Comparison of ENCODE assay signal across 8 mouse cellular contexts in genomic region chr11:88873667-88874030, GRCm38 (mm10). TPM values are rescaled to one million over a fixed set of nuclear protein-coding genes. Genes with fewer than 3 reads are reported as not detected.
DNase-seq lines count a peak whose midpoint lies in the region; ATAC-seq and TF ChIP-seq lines count a peak whose summit lies in the region.

No protein-coding gene starts in this region.

- no peak for ATAC-seq in heart, embryonic 11.5 days (replicated peaks; ENCODE audit: insufficient number of reproducible peaks, low FRiP score, low TSS enrichment)
- ATAC-seq in limb, embryonic 13.5 days (ENCODE audit: low FRiP score, low read depth), result no peak
- ATAC-seq in stomach, postnatal 0 days (ENCODE audit: low FRiP score, low TSS enrichment), result no peak

- intact Hi-C loops in heart, postnatal 25 days (cut with DNase I), result no loop called here

- H3K36me3 ChIP-seq in heart, embryonic 11.5 days (ENCODE audit: control insufficient read depth, insufficient read depth, low read length), result no peaks in the 10 kb centered on the region
- H3K36me3 ChIP-seq in limb, embryonic 13.5 days, result no peaks in the 10 kb centered on the region
- H3K36me3 ChIP-seq in stomach, postnatal 0 days (ENCODE audit: control insufficient read depth, insufficient read depth, low read length), result no peaks in the 10 kb centered on the region
- no peaks in the 10 kb centered on the region for H3K36me3 ChIP-seq in thymus, adult 2 months (ENCODE audit: control insufficient read depth, insufficient read depth, low read length)

- H3K4me2 ChIP-seq in heart, embryonic 11.5 days, result peak overlapping the region; percentile 82
- peak overlapping the region; percentile 63 for H3K4me2 ChIP-seq in limb, embryonic 13.5 days (replicated peaks)
- peak overlapping the region; percentile 51 for H3K4me2 ChIP-seq in stomach, postnatal 0 days (replicated peaks; ENCODE audit: low read depth)

- H3K9me3 ChIP-seq in heart, embryonic 11.5 days (replicated peaks; ENCODE audit: control insufficient read depth, low read length), result no peaks in the 10 kb centered on the region
- no peaks in the 10 kb centered on the region for H3K9me3 ChIP-seq in limb, embryonic 13.5 days
- no peaks in the 10 kb centered on the region for H3K9me3 ChIP-seq in stomach, postnatal 0 days (ENCODE audit: control insufficient read depth, low read length)

- 4% methylated on average over 10 of the region's 10 CpGs for WGBS in heart, embryonic 11.5 days (ENCODE audit: insufficient replicate concordance)
- 2% methylated on average over 10 of the region's 10 CpGs for whole genome bisulfite sequencing in limb, embryonic 13.5 days
- WGBS in stomach, postnatal 0 days, result 3% methylated on average over 10 of the region's 10 CpGs
- 4% methylated on average over 10 of the region's 10 CpGs for WGBS in thymus, adult 2 months

- peak overlapping the region; percentile 63 for H3K9ac ChIP-seq in heart, embryonic 11.5 days (ENCODE audit: low read depth, low read length)
- H3K9ac ChIP-seq in limb, embryonic 13.5 days, result peak overlapping the region; percentile 50; the same call in 1 of the 2 replicates
- peak overlapping the region; percentile 36; the same call in 1 of the 2 replicates for H3K9ac ChIP-seq in stomach, postnatal 0 days (ENCODE audit: low read length)

- no peak for TF ChIP-seq CTCF in stomach, postnatal 0 days (IDR thresholded peaks at IDR 0.05; ENCODE audit: low read depth)
- TF ChIP-seq CTCF in thymus, adult 2 months (IDR thresholded peaks at IDR 0.05; ENCODE audit: borderline replicate concordance, control insufficient read depth, extremely low read depth, insufficient read depth, low read length, poor library complexity), result no peak

- TF ChIP-seq POLR2A in thymus, adult 2 months (IDR thresholded peaks at IDR 0.05; ENCODE audit: control insufficient read depth, extremely low read depth, insufficient read depth, low read length, poor library complexity), result no peak

- TF ChIP-seq EP300 in stomach, postnatal 0 days (optimal IDR thresholded peaks at IDR 0.05), result no peak

- peak overlapping the region; percentile 50 for H3K4me3 ChIP-seq in heart, embryonic 11.5 days (ENCODE audit: low read depth, low read length)
- peak overlapping the region; percentile 35 for H3K4me3 ChIP-seq in limb, embryonic 13.5 days
- peak overlapping the region; percentile 32 for H3K4me3 ChIP-seq in stomach, postnatal 0 days (ENCODE audit: low read depth, low read length)
- no peak overlapping the region for H3K4me3 ChIP-seq in thymus, adult 2 months (ENCODE audit: control insufficient read depth, insufficient read depth, low read length)

- peaks cover 8% of the 10 kb centered on the region for H3K27me3 ChIP-seq in heart, embryonic 11.5 days (ENCODE audit: control insufficient read depth, insufficient read depth, low read length)
- H3K27me3 ChIP-seq in limb, embryonic 13.5 days, result peaks cover 28% of the 10 kb centered on the region
- no peaks in the 10 kb centered on the region for H3K27me3 ChIP-seq in stomach, postnatal 0 days (ENCODE audit: control insufficient read depth, insufficient read depth, low read length)
- peaks cover 12% of the 10 kb centered on the region for H3K27me3 ChIP-seq in thymus, adult 2 months (ENCODE audit: control insufficient read depth, insufficient read depth, low read length)

- H3K27ac ChIP-seq in heart, embryonic 11.5 days (ENCODE audit: low read depth, low read length), result no peak overlapping the region
- no peak overlapping the region for H3K27ac ChIP-seq in limb, embryonic 13.5 days
- H3K27ac ChIP-seq in stomach, postnatal 0 days (replicated peaks), result no peak overlapping the region
- H3K27ac ChIP-seq in thymus, adult 2 months (ENCODE audit: control insufficient read depth, insufficient read depth, low read length), result no peak overlapping the region

- DNase-seq in heart, postnatal 25 days (ENCODE audit: low spot score), result no peak
- DNase-seq in right cerebral cortex, postnatal 14 days, result peak; percentile 37
- no peak for DNase-seq in right cerebral cortex, adult 18-20 months
- DNase-seq in stomach, postnatal 0 days (ENCODE audit: low spot score), result no peak
- no peak for DNase-seq in thymus, adult 2 months
- no peak for DNase-seq in gastrocnemius, adult 18-20 months (ENCODE audit: low spot score)

- no peaks in the 10 kb centered on the region for H3K4me1 ChIP-seq in heart, embryonic 11.5 days (ENCODE audit: control insufficient read depth, insufficient read depth, low read length)
- peaks cover 9% of the 10 kb centered on the region for H3K4me1 ChIP-seq in limb, embryonic 13.5 days
- H3K4me1 ChIP-seq in stomach, postnatal 0 days (replicated peaks; ENCODE audit: control insufficient read depth, insufficient read depth), result no peaks in the 10 kb centered on the region
- no peaks in the 10 kb centered on the region for H3K4me1 ChIP-seq in thymus, adult 2 months (replicated peaks; ENCODE audit: control insufficient read depth, insufficient read depth, low read length)

RNA-seq across cellular contexts. Expression of gene Akap1, which starts 9.3 kb away (rescaled TPM):
- 24.4 and 24.7 TPM in 2 replicates for polyA plus RNA-seq in heart, embryonic 11.5 days (2014; fragmentation: Nextera tagmentation; extraction: Ambion mirVana)
- total RNA-seq in heart, postnatal 25 days (2021), result 100 to 1,000 TPM; 114 to 123 TPM
- polyA plus RNA-seq in limb, embryonic 13.5 days (2015; fragmentation: Nextera tagmentation; extraction: Ambion mirVana), result 16.2 and 16.9 TPM in 2 replicates
- 14.4 and 16.6 TPM in 2 replicates for polyA plus RNA-seq in stomach, postnatal 0 days (2015; fragmentation: Nextera tagmentation; extraction: Ambion mirVana)
- polyA plus RNA-seq in thymus, adult 2 months (2012; rRNA removed), result 33.6 and 41.3 TPM in 2 replicates
- 10 to 100 TPM; 54.5 to 82.7 TPM for total RNA-seq in gastrocnemius, adult 18-20 months (2021)
